Mouse (Mus musculus): ENCODE measurements around the gene Tm9sf2.

DNA sequence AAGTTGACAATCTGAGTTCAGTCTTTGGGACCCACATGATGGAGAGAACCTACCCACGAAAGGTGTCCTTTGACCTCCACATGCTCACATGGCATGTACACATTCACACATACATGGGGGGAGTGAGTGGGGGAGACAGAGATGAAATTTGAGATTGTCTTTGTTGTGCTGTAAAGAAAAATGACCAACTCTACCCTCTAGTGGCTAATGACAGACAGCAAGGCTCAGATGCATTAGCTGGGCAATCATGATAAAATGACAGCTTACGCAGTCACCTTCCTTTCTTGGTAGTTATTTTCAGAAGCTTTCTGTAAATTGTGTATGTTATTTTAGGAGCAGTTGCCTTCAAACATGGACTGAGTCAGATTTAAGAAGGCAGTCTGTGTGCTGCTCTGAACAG lies 4.8 kb downstream of the Tm9sf2 start:
- TF ChIP-seq TCF12 (IDR thresholded peaks at IDR 0.05; ENCODE audit: insufficient read depth, poor library complexity, severe bottlenecking) (no peak), MYOD1 (IDR thresholded peaks at IDR 0.05; ENCODE audit: control insufficient read depth in 1 of 3, insufficient read length in 2 of 3, low read depth in 2 of 3) (no peak), POLR2A (IDR thresholded peaks at IDR 0.05; ENCODE audit: insufficient read length, low read depth) (no peak), POLR2AphosphoS2 (IDR thresholded peaks at IDR 0.05; ENCODE audit: insufficient read length, low read depth) (no peak), CEBPB (IDR thresholded peaks at IDR 0.05; ENCODE audit: insufficient read depth, poor library complexity, severe bottlenecking) (no peak), E2F4 (IDR thresholded peaks at IDR 0.05; ENCODE audit: insufficient read depth) (no peak), MAX (IDR thresholded peaks at IDR 0.05; ENCODE audit: low read depth) (no peak)

All from myocyte (in vitro differentiated cells).